Mouse (Mus musculus) intestine, postnatal 0 days (tissue): ENCODE measurements around the gene Gm21954. TPM values are rescaled to one million over a fixed set of nuclear protein-coding genes. Genes with fewer than 3 reads are reported as not detected.
A peak's percentile ranks its signal among the peaks of the same experiment; 100 is the strongest.

Source experiments
- ATAC-seq: fragments of 200-750 bp; cut with Nextera tagmentation; 2 replicates; pipeline ENCODE4 v1.8.0; 2017; ENCODE audit warnings: mild to moderate bottlenecking, moderate TSS enrichment, moderate library complexity
- H3K27ac ChIP-seq: fragments of 300-500 bp; sonication (generic); 2 replicates; pipeline ENCODE4 v1.5.1; 2014; ENCODE audit warnings: mild to moderate bottlenecking, low read depth, low read length, moderate library complexity
- H3K27me3 ChIP-seq: fragments of 300-500 bp; sonication (generic); replicated peaks from 2 replicates; pipeline ENCODE4 v1.6.1; 2014; ENCODE audit warnings: low read length, mixed read lengths; ENCODE audit not compliant: control insufficient read depth, insufficient read depth
- H3K36me3 ChIP-seq: fragments of 300-500 bp; sonication (generic); 2 replicates; pipeline ENCODE4 v1.6.1; 2014; ENCODE audit warnings: mild to moderate bottlenecking, moderate library complexity; ENCODE audit not compliant: control insufficient read depth, insufficient read depth
- H3K4me1 ChIP-seq: fragments of 300-500 bp; sonication (generic); replicated peaks from 2 replicates; pipeline ENCODE4 v1.6.1; 2014; ENCODE audit warnings: antibody characterized with exemption, low read length, mixed read lengths; ENCODE audit not compliant: control insufficient read depth, insufficient read depth
- H3K4me2 ChIP-seq: fragments of 300-500 bp; sonication (generic); replicated peaks from 2 replicates; pipeline ENCODE4 v1.6.1; 2014; ENCODE audit warnings: low read depth, mild to moderate bottlenecking, moderate library complexity
- H3K4me3 ChIP-seq: fragments of 300-500 bp; sonication (generic); 2 replicates; pipeline ENCODE4 v1.5.1; 2014; ENCODE audit warnings: low read depth, low read length
- H3K9ac ChIP-seq: fragments of 300-500 bp; sonication (generic); 2 replicates; pipeline ENCODE4 v1.6.1; 2014; ENCODE audit warnings: mild to moderate bottlenecking, low read depth, low read length
- H3K9me3 ChIP-seq: fragments of 300-500 bp; sonication (generic); 2 replicates; pipeline ENCODE4 v1.6.1; 2016; ENCODE audit warnings: mixed run types; ENCODE audit not compliant: control insufficient read depth
- CTCF ChIP-seq: sonication (generic); IDR thresholded peaks from 2 replicates; pipeline ENCODE4 v1.5.1; 2016; ENCODE audit warnings: low read depth, mild to moderate bottlenecking, control low read depth, antibody characterized with exemption, moderate library complexity
- whole genome bisulfite sequencing: fragments of 180-500 bp; shearing (Covaris S2); extraction: QIAGEN DNeasy Blood & Tissue Kit; methylation state at CpG from one replicate; pipeline ENCODE4 v1.1.7; 2014; 5-methylcytosine and 5-hydroxymethylcytosine counted together
- polyA plus RNA-seq: library from polyadenylated mRNA; unstranded; fragments of >200 nt; fragmentation: Nextera tagmentation; extraction: Ambion mirVana; gene quantifications from 2 replicates; pipeline ENCODE4 v1.2.1, GENCODE M21; 2015

The Gm21954 gene
- polyA plus RNA-seq, 1 experiment from 2014 or later, result not detected

GRCm38 (mm10) chr3:55465785-55466184, 6.2 kb downstream of the Gm21954 start:
- no peaks in the 10 kb centered on the region for H3K27me3 ChIP-seq
- no peak for ATAC-seq
- no peaks in the 10 kb centered on the region for H3K9me3 ChIP-seq
- H3K4me3 ChIP-seq, result no peak overlapping the region
- no peaks in the 10 kb centered on the region for H3K36me3 ChIP-seq
- no peaks in the 10 kb centered on the region for H3K4me1 ChIP-seq
- TF ChIP-seq CTCF, result no peak
- H3K27ac ChIP-seq, result no peak overlapping the region
- no peak overlapping the region for H3K4me2 ChIP-seq
- 75% methylated on average over 8 of the region's 8 CpGs for WGBS
- H3K9ac ChIP-seq, result no peak overlapping the region

- no peaks in the 10 kb centered on the region for H3K9me3 ChIP-seq
- WGBS, result 77% methylated on average over 3 of the region's 3 CpGs
- H3K9ac ChIP-seq, result no peak overlapping the region
These were observed 7.8 kb downstream of the Gm21954 start for GRCm38 (mm10) chr3:55464226-55464625.

GRCm38 (mm10) chr3:55462904-55463668, 8.9 kb downstream of the Gm21954 start:
- no peak overlapping the region for H3K4me3 ChIP-seq
- TF ChIP-seq CTCF, result no peak
- no peak overlapping the region for H3K4me2 ChIP-seq
- H3K27me3 ChIP-seq, result no peaks in the 10 kb centered on the region
- no peaks in the 10 kb centered on the region for H3K4me1 ChIP-seq
- 94% methylated on average over 4 of the region's 4 CpGs for WGBS
- no peaks in the 10 kb centered on the region for H3K36me3 ChIP-seq
- no peak overlapping the region for H3K9ac ChIP-seq
- H3K27ac ChIP-seq, result no peak overlapping the region
- no peak for ATAC-seq
- no peaks in the 10 kb centered on the region for H3K9me3 ChIP-seq

More at GRCm38 (mm10) chr3:55464226-55464625, 7.8 kb downstream of the Gm21954 start:
- no peak overlapping the region for H3K4me3 ChIP-seq
- H3K27me3 ChIP-seq, result no peaks in the 10 kb centered on the region
- H3K4me1 ChIP-seq, result no peaks in the 10 kb centered on the region
- no peak overlapping the region for H3K4me2 ChIP-seq
- TF ChIP-seq CTCF, result no peak
- ATAC-seq, result no peak
- no peaks in the 10 kb centered on the region for H3K36me3 ChIP-seq
- H3K27ac ChIP-seq, result no peak overlapping the region

GRCm38 (mm10) chr3:55461685-55462655, 10.0 kb downstream of the Gm21954 start:
- no peak overlapping the region for H3K9ac ChIP-seq
- ATAC-seq, result no peak
- no peaks in the 10 kb centered on the region for H3K9me3 ChIP-seq
- H3K4me2 ChIP-seq, result peak overlapping the region; percentile 48
- H3K4me1 ChIP-seq, result no peaks in the 10 kb centered on the region
- no peaks in the 10 kb centered on the region for H3K36me3 ChIP-seq
- H3K4me3 ChIP-seq, result no peak overlapping the region
- WGBS, result 2% methylated on average over 17 of the region's 17 CpGs
- no peak for TF ChIP-seq CTCF
- H3K27me3 ChIP-seq, result no peaks in the 10 kb centered on the region
- H3K27ac ChIP-seq, result no peak overlapping the region

- no peak overlapping the region for H3K9ac ChIP-seq
- H3K9me3 ChIP-seq, result no peaks in the 10 kb centered on the region
- no peak overlapping the region for H3K4me2 ChIP-seq
- H3K4me1 ChIP-seq, result no peaks in the 10 kb centered on the region
- H3K27me3 ChIP-seq, result no peaks in the 10 kb centered on the region
- no peak overlapping the region for H3K4me3 ChIP-seq
- no peak overlapping the region for H3K27ac ChIP-seq
- no peak for ATAC-seq
- WGBS, result 68% methylated on average over 3 of the region's 3 CpGs
- H3K36me3 ChIP-seq, result no peaks in the 10 kb centered on the region
- TF ChIP-seq CTCF, result no peak
These were observed 10.9 kb downstream of the Gm21954 start for GRCm38 (mm10) chr3:55461092-55461491.

- Histone ChIP-seq H3K4me3 (no peak overlapping the region), H3K27ac (no peak overlapping the region), H3K36me3 (no peaks in the 10 kb centered on the region), H3K4me2 (no peak overlapping the region), H3K4me1 (no peaks in the 10 kb centered on the region), H3K27me3 (no peaks in the 10 kb centered on the region), H3K9me3 (no peaks in the 10 kb centered on the region), H3K9ac (no peak overlapping the region)
- no peak for TF ChIP-seq CTCF
- no peak for ATAC-seq
- WGBS, result 93% methylated on average over 2 of the region's 2 CpGs
These were observed 19.5 kb downstream of the Gm21954 start for GRCm38 (mm10) chr3:55452464-55452863.
